Mouse (Mus musculus) B cell, adult 2 months (primary cell): ENCODE results near the gene Tprg.

ENCODE experiments used
- DNase-seq, 2 experiments: peaks; one replicate each; pipeline ENCODE4 v3.0.0; 2022

Gene Tprg

DNA sequence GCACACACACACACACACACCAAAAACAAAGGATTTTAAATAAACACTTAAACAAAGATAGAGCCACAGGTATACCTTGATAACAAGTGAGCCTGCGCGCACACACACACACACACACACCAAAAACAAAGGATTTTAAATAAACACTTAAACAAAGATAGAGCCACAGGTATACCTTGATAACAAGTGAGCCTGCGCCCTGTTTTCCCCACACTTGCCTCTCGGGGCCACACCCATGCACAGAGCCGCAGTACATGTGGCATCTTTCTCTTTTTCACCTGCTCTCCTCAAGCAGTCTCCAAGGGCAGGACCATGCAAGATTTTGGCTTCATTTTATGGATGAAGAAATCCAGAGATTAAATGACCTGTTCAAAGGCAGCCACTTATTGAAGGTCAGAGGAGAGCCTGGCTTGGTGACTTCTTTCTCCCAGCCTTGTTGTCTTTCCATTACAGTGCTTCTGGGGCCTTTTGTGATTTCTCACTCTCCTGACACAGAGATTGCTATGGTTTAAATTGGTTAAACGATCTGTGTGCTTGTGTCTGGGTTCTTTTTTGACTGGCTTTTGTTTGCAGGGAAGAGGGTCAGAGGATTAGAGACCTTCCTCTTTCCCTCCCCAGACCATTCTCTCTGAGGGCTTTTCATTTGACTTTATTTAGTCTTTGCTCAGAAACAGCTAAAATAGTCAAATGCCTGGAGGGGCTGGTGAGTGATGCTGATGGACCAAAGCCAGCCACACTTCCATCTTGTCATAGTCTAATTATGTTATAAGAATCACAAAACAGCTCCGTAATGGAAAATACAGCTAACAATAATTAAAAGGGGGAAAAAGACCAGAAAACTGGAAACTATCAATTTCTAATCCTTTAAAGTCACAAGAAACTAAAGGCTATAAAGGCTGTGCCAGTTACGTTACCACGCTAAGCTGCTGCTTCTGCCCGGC, 46.9 kb downstream of the Tprg start:
- no peak for DNase-seq

DNA sequence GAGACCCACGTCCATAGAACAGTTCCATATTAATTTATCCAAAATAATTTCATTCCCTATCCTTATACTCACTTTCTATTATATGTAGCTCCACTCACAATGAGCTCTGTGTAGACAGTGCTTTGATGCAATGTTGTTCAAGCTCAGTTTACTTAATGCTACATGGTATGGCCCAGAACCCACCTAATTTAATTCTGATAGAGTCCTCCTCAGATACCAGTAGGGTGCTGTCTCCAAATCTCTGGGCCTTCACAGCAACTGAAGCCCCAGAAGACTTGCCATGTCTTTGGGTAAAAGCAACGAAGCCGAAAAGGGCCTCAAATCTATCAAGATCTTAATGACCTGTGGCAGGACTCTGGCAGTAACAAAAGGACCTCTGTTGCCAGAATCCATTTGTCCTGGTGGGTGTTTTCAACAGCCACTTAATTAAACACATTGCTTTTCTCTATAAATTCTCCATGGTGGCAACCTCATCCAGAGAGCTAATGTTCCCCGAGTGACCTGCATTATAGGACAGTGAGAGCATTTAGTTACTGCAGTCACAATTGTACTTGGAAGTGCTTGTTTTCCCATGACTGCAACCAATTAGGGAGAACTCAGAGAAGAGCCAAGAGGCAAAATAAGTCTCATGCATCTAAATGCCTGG, 48.6 kb downstream of the Tprg start:
- DNase-seq: no peak

DNA sequence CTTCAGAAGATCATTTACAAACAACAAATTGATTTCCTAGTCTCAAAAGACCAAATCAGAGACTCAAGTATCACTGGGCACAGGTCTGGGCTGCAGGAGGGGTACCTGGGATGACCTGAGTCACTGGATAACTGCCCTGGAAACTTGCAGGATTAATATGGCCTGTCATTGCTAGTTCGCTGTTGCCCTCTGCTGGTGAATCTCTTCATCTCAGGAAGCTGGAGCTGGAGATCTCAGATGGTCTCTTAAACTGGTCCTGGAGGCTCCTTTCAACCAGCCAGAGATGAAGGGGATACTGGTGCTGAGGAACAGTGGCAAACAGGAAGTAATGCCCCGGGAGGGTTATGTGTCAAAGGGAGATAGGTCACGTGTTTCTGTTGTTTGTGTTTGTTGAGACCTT, 63.0 kb downstream of the Tprg start:
- peak; percentile 46 to 52 for DNase-seq

DNA sequence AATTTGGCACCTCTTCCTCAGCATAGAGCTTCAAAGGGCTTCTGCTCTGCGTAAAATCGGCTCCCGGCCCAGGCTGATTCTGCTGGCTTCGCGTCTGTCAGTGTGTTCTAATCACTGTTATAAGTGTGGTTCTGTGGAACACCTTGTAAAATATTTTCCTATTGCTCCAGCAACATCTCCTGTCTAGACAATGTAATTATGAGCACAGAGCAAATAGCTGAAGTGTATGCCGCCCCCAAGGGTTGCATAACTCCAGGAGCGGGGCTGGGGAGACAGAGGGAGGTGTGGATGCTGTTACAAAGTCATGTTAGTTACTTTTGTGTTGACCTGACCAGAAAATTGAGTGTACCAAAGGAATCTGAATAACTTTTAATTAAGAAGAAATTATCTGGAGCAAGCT, 81.2 kb downstream of the Tprg start:
- DNase-seq: no peak

DNA sequence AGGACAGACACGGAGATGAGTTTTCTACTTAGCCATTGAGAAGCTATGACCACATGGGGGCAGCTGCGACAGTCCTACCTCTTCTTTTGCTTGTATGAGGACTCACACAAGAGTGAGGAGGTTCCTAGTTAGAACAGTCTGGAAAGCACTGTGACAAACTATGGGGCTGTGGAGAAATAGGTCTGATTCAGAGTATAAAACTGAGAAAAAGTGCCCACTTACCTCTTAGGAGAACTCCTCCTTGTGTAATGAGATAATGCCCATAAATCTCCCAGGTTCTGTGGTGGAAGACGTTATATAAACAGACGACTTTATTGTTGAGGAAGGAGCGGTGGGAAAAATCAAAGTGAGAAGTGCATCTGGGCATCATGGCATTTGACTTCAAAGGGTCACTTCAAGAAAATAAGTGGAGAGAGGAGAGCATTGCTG, 83.4 kb downstream of the Tprg start:
- DNase-seq: no peak

DNA sequence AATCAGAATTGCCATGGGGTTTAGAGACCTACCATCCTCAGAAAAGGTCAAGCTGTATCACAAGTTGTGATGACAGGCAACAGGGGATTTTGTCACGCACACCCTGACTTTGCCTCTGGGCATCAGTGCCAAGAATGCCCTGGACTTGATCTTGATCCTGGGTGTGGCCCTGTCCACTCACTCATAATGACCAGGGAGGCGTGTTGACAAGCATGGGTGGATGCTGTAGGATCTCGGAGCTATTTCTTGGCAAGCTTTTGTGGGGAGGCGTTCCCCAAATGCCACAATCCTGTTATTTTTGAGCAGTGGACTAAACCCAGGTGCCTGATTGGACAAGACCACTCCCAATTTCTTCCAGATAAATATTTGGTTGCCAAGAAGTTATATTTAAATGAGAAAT, 87.5 kb downstream of the Tprg start:
- no peak for DNase-seq

DNA sequence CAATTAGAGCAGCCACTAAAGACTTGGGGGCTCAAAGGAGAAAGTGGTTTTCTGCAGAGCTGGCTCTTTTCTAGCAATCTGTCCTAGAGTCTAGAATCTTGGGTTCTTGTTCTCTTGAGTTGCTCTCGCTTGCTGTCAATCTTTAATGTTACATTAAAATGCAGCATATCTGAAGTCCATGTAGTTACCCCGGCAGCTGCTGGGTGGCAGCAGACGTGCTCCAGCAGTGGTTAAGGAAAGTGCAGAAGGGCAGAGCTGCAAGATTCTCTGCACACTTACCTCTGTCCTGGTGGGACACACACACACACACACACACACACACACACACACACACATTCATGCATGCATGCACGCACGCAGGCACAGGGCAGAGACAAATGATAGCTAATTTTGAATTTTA, 88.2 kb downstream of the Tprg start:
- no peak for DNase-seq

DNA sequence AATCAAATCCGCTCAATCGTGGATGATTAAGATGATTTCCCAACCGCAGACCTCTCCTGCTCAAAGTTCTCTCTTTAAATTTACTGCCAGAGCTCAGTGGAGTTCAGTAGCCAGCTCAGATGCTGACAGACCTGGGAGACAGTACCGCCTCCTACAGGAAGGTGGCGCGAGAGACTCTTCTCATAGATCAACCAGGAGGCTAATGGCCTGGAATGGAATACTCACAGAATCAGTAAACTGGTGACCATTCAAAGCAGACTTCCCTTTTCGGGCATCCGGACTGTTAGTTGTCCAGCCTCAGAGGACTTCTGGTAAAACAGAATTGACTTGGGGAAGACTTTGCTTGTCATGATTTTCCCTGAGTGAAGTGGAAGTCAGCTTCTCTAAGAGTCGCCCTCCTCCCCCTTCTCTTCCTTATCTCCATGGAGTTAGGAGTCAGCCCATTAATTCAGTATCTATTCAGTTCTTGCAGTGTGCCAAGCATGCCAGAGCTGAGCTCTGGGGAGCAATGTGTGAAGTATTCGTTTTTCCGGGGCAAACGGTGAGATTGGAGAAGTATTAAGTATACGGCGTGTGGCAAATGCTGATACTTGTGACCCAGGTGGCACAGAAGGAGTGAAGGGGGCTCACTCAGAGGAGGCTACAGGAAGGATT, 90.2 kb downstream of the Tprg start:
- peak; percentile 59 to 67 for DNase-seq

DNA sequence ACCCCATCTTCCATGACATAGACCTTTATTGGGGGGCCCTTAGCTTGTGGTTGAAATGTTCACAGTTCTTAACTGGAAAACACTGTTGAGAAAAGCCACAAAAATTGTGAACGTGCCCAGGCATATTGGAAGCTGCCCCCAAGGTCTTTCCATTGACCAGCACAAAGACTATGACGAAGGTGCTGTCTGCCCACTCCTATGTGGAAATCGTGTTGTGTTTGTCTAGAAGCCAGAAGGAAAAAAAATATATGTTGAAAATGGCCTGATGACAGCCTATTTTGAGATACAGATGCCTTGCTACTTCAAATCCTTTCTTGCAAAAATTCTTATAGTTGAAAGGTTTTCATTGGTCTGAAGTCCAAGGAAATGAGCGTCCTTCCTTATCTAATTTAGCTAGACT, 91.1 kb downstream of the Tprg start:
- no peak for DNase-seq

DNA sequence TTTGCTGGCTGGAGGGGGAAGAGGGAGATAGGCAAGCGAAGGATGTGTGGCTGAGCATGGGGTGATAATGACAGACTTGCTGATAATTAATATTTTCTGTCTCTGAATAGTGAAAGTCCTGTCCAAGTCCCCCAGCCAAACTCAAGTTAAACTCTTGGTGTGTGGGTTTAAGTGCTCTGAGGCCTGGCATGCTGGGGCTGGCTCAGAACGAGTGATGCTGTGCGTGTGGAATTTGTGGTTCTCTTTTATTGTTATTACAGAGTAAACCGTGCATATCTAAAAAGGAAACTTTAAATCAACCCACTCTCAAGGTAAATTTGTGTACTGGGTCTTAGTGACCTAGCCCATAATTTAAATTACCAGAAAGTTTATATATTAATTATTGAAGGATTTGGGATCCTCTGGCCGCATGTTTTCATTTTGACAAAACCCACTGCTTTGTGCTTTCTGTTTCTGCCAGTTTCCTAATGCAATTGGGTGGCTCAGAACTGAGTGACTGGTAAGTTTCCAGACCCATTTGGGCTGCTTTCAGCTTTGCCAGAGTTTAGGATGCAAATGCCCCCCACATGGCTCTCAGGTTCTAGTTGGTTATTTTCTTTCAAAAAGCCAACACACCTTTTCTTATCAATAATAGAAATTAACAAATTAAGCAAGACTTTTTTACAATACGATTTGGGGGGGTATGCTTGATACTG, 99.0 kb downstream of the Tprg start:
- DNase-seq: no peak

DNA sequence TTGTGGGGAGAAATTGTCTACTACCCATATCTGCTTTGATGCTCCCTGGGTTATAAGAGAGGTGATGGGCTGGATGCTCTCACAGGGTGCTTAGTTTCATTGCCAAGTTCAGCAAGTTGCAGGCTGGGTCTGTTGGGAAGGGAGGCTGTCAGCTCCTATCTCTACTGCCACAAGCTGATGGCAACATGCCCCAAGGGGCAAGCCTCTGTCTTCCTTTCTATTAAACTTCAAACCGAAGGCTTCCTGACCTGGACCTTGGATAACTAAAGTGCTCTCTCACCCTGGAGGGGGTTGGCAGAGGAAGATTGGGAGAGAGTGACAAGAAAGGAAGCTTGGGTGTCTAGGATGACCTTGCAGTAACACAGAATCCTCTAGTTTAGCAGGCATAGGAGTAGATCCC, 108.1 kb downstream of the Tprg start:
- no peak for DNase-seq

DNA sequence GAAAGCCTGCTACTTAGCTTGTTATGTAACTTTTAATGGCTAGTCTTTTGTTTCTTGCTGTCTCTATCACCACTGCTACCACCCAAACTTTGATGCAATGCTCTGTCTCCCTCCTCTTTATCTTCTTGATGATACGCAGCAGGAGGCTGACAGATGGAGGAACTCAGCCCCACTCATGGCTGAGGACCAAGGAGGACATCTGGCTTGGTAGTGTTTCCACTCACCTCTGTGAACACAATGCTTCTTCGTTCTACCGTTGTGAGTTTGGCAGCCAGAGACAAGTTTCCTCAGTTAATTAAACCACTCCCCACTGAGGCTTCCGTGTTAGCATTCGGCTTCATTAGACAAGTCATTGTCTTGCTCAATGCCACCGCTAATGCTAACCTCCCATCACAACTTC, 117.5 kb downstream of the Tprg start:
- DNase-seq: no peak

DNA sequence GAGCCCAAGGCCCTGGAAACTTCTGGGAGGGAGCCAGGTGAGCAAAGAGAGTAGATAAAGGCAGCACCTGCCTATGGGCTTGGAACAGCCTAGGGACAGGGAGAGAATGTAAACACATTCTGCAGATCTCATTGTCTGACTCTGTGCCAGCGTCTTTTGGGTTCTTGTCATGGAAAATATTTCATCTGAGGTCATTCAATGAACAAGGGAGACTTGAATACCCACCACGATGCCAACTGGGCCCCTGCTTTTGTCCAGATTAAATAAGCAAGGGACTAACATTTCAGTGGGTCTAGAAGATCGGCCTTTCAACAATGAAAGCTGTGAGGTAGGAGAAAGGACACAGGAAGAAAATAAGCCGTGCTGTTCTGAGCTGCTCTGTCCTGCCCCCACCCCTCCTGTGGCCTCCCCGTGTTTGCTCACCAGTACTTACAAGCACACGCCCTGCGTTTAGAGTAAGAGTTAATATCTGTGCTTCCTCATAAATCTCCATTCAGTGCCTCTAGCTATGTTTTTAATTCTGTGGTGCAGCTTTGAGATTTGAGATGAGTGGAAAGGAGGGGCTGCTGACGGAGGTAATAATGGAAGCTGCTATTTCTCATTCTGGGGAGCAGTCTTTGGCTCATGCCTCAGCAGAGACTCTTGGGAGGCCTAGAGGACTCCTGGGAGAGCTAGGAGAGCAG, 120.7 kb downstream of the Tprg start:
- no peak for DNase-seq

DNA sequence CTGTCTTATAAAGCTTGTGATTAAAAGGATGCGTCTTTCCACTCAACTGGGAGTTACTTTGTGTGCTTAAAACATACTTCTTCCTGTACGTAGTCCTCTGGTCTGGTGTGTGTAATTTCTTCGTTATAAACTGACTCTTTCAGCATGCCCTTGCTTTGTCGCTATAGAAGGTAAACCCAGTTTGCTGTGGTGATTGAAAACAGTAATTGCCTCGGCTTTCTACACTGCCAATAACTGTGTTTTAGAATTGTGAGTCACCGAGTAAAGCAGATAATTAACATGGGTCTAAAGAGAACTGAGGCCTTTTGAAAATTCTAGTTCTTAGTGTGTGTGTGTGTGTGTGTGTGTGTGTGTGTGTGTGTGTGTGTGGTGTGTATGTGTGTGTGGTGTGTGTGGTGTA, 121.4 kb downstream of the Tprg start:
- no peak for DNase-seq

DNA sequence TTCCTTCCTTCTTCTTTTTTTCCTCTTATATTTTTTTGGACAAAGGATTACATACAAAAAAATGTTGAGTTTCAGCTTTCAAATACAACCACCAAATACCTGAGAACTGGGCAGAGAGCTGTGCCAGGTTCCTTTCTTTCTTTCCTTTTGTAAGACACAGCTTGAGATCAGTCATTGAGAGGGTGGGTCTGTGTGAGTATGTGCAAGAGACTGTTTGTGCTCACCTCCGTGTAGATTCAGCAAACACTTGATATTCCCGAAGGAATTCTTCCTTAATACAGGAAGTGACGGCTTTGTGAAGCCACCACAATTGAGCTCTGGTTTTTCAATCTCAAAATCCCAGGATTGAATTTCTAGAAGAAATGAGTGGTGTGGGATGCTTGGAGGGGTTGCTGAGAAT, 124.7 kb downstream of the Tprg start:
- DNase-seq: no peak

DNA sequence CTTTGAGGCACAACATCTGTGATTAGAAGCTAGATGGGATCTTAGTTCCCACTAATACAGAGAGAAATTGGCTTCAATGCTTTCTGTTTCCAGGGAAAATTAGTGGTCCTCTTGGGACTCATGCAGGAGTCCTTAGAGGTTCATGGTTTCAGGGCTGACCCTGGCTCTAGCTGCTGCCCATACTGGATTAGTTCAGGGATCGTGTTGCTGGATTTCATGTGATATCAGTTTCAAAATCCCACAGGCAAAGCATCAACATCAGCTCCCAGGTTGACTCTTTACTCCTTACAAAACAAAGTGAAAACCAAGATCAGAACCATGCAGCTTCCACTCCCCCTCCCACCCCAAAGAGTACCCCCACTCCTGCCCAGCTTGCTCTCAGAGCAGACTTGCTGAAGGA, 127.3 kb downstream of the Tprg start:
- DNase-seq: no peak

DNA sequence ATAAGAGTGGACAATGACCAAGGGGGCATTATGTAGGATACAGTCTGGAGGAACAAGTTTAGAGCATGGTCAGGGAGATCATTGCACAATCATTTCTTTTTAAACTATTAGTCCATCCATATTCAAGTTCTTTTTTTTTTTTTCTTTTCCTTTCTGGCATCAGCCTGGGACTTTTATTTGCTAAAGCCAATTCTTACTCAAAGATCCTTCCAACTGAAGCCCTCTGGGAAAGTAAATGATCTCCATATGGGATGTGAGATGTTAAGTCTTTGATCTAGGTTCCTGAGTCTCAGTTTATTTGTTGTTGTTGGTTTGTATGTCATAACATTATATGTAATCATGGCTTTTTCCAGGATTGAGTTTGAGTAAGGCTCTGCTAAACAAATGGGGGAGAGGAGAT, 128.6 kb downstream of the Tprg start:
- DNase-seq: no peak

DNA sequence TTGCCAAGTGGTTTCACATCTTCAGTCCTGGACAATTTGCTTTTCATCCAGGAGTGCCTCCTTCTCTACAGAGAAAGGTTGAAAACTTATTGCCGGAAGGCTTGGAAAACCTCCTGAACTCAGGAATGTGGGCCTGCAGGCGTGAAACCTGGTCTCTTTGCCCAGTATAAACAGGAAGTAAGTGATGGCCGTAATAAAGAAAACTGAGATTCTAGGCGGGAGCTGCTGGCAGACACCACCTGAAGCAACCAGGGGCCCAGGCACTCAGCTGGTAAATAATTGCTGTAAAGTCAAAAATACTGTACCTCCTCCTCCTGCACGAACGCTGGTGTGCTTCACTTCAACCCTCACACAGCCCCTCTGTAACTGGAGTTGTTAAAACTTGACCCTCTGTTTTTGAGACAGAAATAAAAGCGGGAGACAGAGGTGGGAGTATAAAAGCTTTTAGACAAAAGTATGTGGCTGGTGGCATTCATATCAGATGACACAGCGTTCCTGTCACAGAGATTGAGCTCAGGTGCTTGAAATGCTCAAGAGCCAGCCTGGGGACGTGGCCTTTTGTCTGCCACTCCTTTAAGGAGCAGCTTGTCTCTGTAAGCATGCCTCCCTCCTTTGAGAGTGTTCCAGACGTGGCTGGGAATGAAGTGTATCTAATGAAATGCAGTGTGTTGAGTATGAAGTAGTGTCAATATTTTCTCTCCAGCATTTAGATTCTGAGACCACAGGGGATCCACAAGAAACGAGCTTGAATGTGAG, 131.4 kb downstream of the Tprg start:
- DNase-seq: no peak

DNA sequence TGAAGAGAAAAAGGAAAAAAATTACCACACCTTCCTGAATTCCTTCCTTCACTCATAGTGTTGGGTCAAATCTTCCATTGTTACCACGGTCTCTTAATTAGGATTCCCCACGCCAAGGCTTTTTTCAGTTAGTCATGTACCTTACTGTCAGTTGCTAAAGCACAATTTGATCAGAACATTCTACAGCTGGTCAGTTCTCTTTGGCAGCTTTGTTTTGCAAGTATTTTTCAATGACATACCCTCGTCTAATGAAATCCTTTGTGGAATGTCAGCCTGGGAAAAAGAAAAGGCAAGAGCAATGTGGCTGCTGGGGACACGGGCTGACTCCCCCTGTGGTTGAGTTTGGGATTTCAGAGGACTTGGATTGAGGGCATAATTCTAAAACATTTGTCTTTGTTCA, 136.4 kb downstream of the Tprg start:
- DNase-seq: no peak

DNA sequence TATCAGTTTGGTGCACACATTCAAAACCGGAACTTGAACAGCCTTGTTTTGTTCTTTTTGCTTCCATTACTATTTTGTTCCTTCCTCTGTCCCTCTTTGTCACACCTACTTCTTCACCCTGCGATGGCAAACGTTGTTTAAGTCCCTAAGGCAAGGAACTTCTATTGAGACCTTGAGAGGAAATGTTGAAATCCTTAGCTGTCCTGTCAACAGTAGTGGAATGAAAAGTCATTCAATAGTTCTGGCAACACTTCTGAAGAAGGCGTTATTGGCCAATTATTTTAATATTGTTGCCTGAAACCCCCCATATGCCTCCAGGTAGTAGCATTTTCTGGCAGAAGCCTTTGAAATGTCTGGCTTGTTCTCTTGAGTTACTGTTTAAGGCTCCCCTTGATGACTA, 137.4 kb downstream of the Tprg start:
- DNase-seq: no peak

DNA sequence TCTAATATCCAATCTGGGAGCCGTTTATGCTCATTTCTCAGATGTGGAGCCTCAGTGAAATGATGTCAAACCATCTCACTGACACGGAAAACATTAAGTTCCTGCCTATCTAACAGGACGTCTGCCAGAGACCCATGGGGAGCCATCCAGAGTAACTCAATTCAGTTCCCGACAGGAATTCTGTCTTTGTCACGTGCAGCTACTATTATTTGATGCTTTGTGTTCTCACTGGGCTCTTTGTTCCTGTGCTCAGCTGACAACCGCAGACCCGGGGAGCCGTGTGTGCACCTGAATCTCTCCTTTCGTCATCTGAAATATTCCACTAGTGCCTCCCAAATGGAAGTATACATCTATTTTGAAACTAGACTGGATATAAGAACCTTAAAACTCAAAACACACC, 138.3 kb downstream of the Tprg start:
- DNase-seq: no peak

DNA sequence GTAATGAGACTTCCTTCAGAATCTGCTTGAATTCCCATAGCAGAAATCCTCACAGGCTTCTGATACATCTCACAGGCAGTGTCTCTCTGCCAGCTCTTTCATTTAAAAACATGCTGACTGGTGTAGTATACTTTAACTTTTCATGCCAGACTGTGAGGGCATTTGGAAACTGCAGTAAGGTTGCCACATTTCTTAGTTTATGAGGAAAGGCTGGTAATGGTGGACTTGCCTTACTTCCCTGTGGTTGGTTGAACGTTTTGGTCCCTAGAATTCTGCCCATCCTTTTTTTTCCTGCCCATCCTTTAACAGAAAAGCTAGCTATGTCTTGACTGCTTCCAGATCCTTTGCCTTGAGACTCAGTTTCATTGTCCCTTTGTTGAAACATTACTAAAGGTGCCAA, 138.8 kb downstream of the Tprg start:
- no peak for DNase-seq
